Mouse (Mus musculus) macrophage (primary cell): ENCODE measurements around the gene Kctd4. TPM values are rescaled to one million over a fixed set of nuclear protein-coding genes. Genes with fewer than 3 reads are reported as not detected.

ENCODE experiments used
- H3K27ac ChIP-seq: fragments of 350-480 bp; formaldehyde crosslinking; 2 replicates; pipeline ENCODE4 v1.9.0; 2021
- H3K36me3 ChIP-seq: fragments of 350-480 bp; formaldehyde crosslinking; 2 replicates; pipeline ENCODE4 v1.9.0; 2021; ENCODE audit errors: inconsistent target
- H3K4me3 ChIP-seq: fragments of 350-480 bp; formaldehyde crosslinking; 2 replicates; pipeline ENCODE4 v1.9.0; 2021; ENCODE audit errors: inconsistent target
- H3K79me2 ChIP-seq: fragments of 350-480 bp; formaldehyde crosslinking; 2 replicates; pipeline ENCODE4 v1.9.0; 2021; ENCODE audit errors: inconsistent target
- WGBS: methylation state at CpG from one replicate; pipeline ENCODE4 v1.1.7; 2026; ENCODE audit warnings: inconsistent platforms; ENCODE audit not compliant: missing documents; 5-methylcytosine and 5-hydroxymethylcytosine counted together
- polyA plus RNA-seq: library from polyadenylated mRNA; stranded (reverse); fragments of 250-400 nt; gene quantifications from 3 replicates; pipeline ENCODE4 v1.2.4, GENCODE M21; 2018; ENCODE audit warnings: inconsistent platforms

Kctd4 gene
- polyA plus RNA-seq, 1 experiment from 2014 or later: not detected

DNA sequence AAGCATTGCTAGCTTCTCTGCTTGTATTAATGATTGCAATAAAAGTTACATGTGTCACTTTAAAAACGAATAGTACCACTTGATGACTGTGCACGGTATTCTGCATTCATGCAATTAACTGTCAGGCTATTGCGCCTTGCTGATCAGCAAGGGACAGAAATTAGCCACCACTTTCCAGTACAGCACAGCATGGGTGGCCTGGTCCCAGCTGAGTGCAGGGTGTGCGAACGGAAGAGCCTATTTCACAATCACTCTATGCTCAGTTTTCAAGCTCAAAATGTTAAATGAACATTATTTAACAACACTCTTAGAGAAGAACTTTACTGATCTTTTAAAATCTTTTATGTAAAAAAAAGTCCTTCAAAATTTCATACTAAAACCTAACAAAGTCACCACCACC lies 9.2 kb downstream of the Kctd4 start:
- WGBS: 50% methylated on average over 5 of the region's 5 CpGs
- Histone ChIP-seq H3K4me3 (no peak overlapping the region), H3K79me2 (peaks cover 47% of the 10 kb centered on the region; the same call in 1 of the 2 replicates), H3K36me3 (no peaks in the 10 kb centered on the region), H3K27ac (no peak overlapping the region)

DNA sequence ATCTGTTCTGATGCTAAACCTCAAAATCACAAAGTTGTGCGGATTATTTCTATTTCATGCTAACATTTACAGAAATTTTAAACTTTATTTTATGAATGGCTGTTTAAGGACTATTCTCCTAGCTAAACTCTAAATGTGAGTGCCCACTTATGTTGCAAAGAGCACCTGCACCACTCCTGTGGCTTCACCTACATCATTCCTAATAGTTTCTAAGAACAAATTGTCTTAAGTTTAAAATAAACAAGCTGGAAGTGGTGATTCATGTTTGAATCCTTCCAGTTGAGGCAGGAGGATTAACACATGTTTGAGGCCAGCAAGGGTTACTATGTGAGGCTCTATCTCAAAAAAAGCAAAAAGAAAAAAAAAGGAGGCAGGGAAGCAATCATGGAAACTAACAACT lies 9.6 kb downstream of the Kctd4 start:
- Histone ChIP-seq H3K27ac (no peak overlapping the region), H3K79me2 (peaks cover 43% of the 10 kb centered on the region; the same call in 1 of the 2 replicates), H3K4me3 (no peak overlapping the region), H3K36me3 (no peaks in the 10 kb centered on the region)
- 78% methylated on average over 1 of the region's 1 CpGs for WGBS

DNA sequence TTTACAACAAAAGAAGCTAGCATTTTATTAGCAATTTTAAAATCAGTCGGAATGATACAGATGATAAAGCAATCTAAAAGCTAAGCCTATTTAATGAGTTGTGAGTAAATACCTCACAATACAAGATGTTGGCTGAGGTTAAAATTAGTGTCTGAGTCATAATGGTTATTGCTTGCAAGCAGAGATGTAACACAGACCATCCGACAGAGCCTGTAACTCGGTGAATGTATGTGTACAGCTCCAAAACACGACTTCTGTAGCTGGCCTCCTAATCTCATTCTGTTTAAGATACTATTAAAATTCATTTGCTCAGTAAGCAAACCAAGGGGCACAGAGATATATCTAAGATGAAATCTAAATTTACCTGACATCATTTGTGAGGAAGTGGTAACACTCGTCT lies 12.5 kb downstream of the Kctd4 start:
- Histone ChIP-seq H3K4me3 (no peak overlapping the region), H3K27ac (no peak overlapping the region), H3K79me2 (peaks cover 36% of the 10 kb centered on the region; the same call in 1 of the 2 replicates), H3K36me3 (no peaks in the 10 kb centered on the region)
- 72% methylated on average over 5 of the region's 5 CpGs for WGBS

DNA sequence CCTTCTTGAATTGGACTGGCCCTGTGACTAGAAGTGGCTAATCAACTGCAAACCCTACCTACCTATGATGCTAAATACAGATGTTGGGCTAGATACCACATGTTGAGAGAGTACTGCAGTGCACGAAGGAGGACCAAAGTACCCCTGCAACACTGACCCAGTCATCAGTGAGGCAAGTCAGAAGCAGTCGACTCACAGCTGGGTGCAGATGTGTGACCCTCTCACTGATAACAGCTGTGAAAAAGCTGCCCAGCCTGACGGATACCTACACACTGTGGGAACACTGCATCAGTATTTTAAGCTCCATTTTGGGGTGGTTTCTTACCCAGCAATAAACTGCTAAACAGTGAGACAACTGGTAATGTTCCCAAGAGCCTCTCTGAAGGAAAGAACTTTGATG lies 21.3 kb downstream of the Kctd4 start:
- Histone ChIP-seq H3K79me2 (peaks cover 13% of the 10 kb centered on the region; the same call in 1 of the 2 replicates), H3K4me3 (no peak overlapping the region), H3K27ac (no peak overlapping the region), H3K36me3 (no peaks in the 10 kb centered on the region)
- WGBS: 88% methylated on average over 3 of the region's 3 CpGs

DNA sequence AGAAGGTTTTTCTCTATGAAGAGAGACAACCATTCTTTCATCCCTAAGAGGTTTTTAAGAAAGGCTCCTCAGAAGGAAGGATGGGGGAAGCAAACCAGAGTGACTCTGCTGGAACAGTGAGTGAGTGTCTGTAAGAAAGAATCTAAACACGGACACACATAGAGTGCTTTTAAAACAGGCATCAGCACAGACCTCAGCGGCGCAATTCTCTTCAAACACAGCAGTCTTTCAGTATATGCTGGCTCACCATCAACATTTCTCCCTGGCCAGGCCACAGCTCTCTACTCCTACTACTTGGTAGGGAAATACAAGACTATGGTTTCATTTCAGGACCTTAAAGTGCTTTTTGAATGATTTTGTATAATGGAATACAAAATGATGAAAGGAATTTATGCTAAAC lies 26.4 kb downstream of the Kctd4 start:
- Histone ChIP-seq H3K36me3 (no peaks in the 10 kb centered on the region), H3K4me3 (no peak overlapping the region), H3K27ac (no peak overlapping the region), H3K79me2 (peaks cover 42% of the 10 kb centered on the region; the same call in 1 of the 2 replicates)
- 93% methylated on average over 3 of the region's 3 CpGs for WGBS

DNA sequence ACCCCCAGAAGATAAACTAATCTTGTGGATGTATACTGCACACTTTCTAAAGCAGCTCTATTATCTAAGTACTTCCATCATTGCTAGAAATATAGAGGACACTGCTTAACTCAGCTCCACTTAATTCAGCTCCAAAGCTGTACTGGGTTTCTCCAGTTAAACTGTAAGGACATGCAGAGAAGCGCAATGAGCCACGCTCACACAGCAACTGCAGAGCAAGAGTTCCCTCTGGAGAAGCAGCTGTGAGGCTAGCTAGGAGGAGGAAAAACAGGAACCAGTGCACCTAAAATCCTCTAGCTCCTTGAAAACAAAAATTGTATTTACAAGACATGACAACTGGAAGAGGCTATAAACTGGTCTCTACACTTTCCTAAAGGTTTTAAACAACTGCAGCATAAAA lies 29.1 kb downstream of the Kctd4 start:
- H3K36me3 ChIP-seq: no peaks in the 10 kb centered on the region
- peaks cover 61% of the 10 kb centered on the region; the same call in 1 of the 2 replicates for H3K79me2 ChIP-seq
- WGBS: 98% methylated on average over 2 of the region's 2 CpGs

DNA sequence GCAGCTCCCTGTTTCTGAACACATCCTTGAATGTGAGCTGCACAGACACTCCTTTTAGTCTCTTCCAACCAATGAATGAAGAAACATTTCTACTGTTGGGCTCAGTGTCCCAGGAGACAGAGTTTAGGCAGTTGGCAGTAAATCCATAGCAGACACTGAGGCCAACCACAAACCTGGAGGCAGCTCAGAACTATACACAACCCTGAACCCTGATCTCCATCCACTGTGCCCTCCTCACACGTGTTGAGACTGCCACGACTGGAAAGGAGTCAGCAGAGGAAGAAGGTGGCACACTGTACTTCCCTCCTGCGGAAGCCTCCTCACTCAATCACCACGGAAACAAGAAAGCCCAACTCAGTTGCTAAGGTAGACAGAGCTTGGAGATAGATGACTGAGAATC lies 30.3 kb downstream of the Kctd4 start:
- WGBS: 24% methylated on average over 4 of the region's 4 CpGs
- H3K4me3 ChIP-seq: no peak overlapping the region

More for the DNA sequence above, 29.1 kb downstream of the Kctd4 start:
- no peak overlapping the region for H3K4me3 ChIP-seq
- H3K27ac ChIP-seq: no peak overlapping the region

DNA sequence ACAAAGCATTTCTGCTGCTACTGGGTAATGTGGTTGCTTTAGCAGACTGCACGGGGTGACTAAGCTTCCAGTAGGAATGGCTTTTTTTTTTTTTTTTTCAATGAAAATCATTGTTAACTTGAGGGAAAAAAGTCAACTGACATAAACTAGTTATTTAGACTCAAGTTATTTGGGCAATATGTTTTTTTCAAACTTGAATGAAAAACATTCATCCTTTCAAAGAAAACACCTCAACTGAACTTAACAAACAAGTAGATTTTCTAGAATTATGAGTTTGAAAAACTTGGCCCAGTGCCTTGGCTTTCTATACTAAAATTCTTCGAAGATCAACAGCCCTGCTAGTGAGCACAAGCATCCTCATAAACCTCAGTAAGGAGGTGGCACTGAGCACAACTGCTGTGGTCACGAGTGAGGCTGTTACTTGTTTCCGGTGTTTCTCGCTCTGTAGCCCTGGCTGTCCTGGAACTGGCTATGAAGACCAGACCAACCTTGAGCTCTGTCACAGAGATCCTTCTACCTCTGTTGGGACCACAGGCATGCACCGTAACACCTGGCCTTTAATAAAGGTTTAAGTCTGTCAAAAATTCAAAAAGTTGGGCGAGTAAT lies 32.2 kb downstream of the Kctd4 start:
- WGBS: 60% methylated on average over 7 of the region's 7 CpGs
- no peak overlapping the region for H3K4me3 ChIP-seq
- H3K36me3 ChIP-seq: 0 out of 2 replicates have a peak, but pooled peaks cover under 1% of the 10 kb centered on the region
- peaks cover 88% of the 10 kb centered on the region; the same call in 1 of the 2 replicates for H3K79me2 ChIP-seq
- no peak overlapping the region for H3K27ac ChIP-seq

More for the DNA sequence above, 30.3 kb downstream of the Kctd4 start:
- Histone ChIP-seq H3K36me3 (no peaks in the 10 kb centered on the region), H3K79me2 (peaks cover 69% of the 10 kb centered on the region; the same call in 1 of the 2 replicates), H3K27ac (no peak overlapping the region)

DNA sequence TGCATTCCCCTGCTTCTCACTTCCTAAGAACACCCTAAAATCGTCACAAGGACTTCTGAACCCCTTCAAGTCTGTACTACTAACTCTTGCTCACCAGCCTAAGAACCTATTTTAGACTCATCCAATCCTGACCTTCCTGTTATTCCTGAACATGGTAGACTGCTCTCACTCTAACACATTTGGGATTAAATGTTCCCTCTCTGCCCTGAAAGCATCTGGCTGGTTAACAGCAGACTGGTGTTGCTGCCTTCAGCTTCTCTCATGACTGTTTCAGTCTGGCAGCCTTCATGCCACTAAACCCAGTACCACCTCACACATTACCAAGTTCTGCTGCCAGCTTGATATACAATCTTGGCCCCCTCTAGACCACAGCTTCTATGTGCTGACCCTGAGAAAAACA lies 34.4 kb downstream of the Kctd4 start:
- Histone ChIP-seq H3K36me3 (0 out of 2 replicates have a peak, but pooled peaks cover 4% of the 10 kb centered on the region), H3K79me2 (peaks cover 86% of the 10 kb centered on the region; the same call in 1 of the 2 replicates), H3K4me3 (no peak overlapping the region), H3K27ac (no peak overlapping the region)
- 93% methylated on average over 1 of the region's 1 CpGs for WGBS

DNA sequence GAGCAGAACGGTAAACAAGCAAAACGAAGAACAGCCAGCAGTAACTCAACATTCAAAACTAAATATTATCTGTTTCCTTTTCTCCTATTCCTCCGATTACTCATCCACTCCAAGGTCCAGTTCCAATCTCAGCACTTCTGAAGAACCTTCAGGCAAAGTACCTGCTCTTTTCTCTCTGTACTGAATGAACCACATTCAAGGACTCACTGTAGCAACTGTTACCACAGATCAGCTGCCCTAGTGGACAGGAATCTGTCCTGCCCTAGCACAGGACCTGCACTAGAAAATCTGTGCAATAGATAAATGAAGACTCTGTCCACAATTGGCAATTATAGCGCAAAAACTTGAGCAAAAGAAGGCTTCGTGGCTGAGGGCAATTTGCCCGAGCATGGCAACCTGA lies 36.1 kb downstream of the Kctd4 start:
- H3K79me2 ChIP-seq: peaks cover 78% of the 10 kb centered on the region; the same call in 1 of the 2 replicates
- H3K4me3 ChIP-seq: no peak overlapping the region
- 100% methylated on average over 6 of the region's 6 CpGs for WGBS
- peaks cover 12% of the 10 kb centered on the region; the same call in 1 of the 2 replicates for H3K36me3 ChIP-seq
- H3K27ac ChIP-seq: no peak overlapping the region

DNA sequence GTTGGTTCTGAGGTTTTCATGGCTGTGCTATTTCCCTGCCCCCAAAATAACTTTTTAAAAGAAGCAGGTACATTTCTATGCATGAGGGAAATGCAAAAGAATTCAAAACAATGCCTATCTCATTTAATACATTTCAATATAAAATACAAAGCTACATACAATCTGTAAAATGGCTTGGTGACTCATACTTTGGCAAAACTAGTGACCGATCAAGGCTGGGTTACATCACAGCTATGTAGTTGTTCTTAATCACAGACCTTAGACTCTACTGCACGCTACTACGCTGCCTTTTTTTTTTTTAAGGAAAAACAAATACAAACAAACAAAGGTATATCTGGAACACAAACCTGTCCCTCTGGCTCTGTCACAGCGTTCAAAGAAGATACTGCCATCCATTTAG lies 37.6 kb downstream of the Kctd4 start:
- Histone ChIP-seq H3K27ac (no peak overlapping the region), H3K36me3 (peaks cover 12% of the 10 kb centered on the region; the same call in 1 of the 2 replicates), H3K79me2 (peaks cover 74% of the 10 kb centered on the region; the same call in 1 of the 2 replicates), H3K4me3 (no peak overlapping the region)
- 97% methylated on average over 4 of the region's 4 CpGs for WGBS

DNA sequence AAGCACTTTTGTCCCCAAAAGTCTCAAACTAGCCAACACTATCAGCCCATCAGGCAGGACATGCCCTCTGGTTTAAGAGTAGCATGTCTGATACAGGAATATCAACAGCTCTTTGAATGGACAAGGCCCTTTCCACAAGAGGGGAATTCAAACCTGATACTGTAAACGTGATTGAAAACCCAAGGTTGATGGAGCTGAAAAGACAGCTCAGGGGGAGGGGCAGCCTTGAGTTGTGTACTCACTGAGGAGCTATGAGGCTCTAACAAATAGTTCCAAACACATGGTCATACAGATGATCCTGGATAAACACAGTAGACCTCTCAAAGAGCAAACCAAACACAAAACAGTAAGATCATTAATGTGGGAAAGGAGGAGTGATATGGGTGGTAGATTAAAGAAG lies 43.3 kb downstream of the Kctd4 start:
- Histone ChIP-seq H3K79me2 (peaks cover 82% of the 10 kb centered on the region), H3K4me3 (no peak overlapping the region), H3K36me3 (peaks cover 8% of the 10 kb centered on the region; the same call in 1 of the 2 replicates), H3K27ac (no peak overlapping the region)
- WGBS: 86% methylated on average over 1 of the region's 1 CpGs

DNA sequence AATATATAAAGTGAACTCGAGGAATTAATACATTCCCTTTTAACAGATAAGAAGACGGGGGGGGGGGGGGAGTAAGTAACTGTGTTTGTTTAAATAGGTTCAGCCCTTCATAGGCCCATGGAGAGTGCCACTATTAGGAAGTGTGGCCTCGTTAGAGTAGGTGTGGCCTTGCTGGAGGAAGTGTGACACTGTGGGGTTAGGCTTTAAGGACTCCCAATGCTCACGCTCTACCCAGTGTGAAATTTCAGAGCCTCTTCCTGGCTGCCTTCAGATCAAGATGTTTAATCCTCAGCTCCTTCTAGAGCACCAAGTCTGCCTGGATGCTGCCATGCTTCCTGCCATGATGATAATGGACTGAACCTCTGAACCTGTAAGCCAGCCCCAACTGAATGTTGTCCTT lies 47.0 kb downstream of the Kctd4 start:
- 44% methylated on average over 2 of the region's 4 CpGs for WGBS
- Histone ChIP-seq H3K4me3 (no peak overlapping the region), H3K79me2 (peaks cover 99% of the 10 kb centered on the region), H3K36me3 (no peaks in the 10 kb centered on the region), H3K27ac (no peak overlapping the region)

DNA sequence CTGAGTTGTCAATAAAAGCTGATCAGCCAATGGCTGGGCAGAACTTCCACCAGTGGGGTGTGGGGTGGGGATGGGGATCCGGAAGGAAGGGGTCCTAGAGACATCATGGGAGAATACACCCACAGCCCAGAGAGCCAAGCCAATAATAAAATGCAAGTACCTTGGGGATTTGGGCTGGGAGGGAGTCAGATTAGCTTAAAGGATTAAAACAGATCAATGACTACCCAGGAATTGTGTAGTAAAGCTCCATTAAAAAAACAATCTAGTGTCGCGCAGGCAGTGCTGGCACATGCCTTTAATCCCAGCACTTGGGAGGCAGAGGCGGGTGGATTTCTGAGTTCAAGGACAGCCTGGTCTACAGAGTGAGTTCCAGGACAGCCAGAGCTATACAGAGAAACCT lies 50.2 kb downstream of the Kctd4 start:
- no peaks in the 10 kb centered on the region for H3K36me3 ChIP-seq
- no peak overlapping the region for H3K4me3 ChIP-seq
- H3K27ac ChIP-seq: no peak overlapping the region
- peaks cover 99% of the 10 kb centered on the region for H3K79me2 ChIP-seq
- WGBS: 96% methylated on average over 4 of the region's 4 CpGs

DNA sequence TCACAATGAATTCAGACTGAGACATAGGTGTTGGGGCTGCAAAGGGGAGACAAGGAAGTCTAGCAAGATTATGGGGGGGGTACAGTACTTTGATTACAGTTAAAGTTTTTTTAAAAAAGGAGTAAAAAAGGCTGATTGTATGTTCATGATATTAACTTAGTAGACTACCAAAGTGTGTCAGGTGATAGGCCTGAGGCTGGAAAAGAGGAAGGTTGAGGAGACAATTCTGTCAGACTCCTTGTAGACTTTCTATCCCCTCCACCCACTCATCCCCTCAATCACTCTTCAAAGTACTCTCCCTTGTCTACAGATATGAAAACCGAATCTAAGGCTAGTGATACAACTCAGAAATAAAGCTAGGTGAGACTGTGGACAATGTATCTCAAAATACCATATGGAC lies 53.4 kb downstream of the Kctd4 start:
- no peaks in the 10 kb centered on the region for H3K36me3 ChIP-seq
- H3K4me3 ChIP-seq: no peak overlapping the region
- H3K27ac ChIP-seq: no peak overlapping the region
- peaks cover 73% of the 10 kb centered on the region for H3K79me2 ChIP-seq
- 100% methylated on average over 1 of the region's 1 CpGs for WGBS
